Mouse (Mus musculus) neural tube, embryonic 11.5 days (tissue): Measurements from ENCODE around the gene Pex1. TPM values are rescaled to one million over a fixed set of nuclear protein-coding genes. Genes with fewer than 3 reads are reported as not detected.
"Not testable (repeated sequence)": the region's sequence is repeated elsewhere in the genome, so short reads cannot be mapped to it uniquely, and the experiment has no call there.

Source experiments
- ATAC-seq: fragments of 200-750 bp; cut with Nextera tagmentation; 2 replicates; pipeline ENCODE4 v1.8.0; 2017; ENCODE audit warnings: moderate number of reproducible peaks, mild to moderate bottlenecking, moderate TSS enrichment, moderate library complexity; ENCODE audit not compliant: insufficient read depth, low FRiP score, low TSS enrichment
- DNase-seq: peaks from one replicate; pipeline ENCODE4 v3.0.0-alpha.2; 2015; ENCODE audit warnings: low spot score
- H3K27ac ChIP-seq: fragments of 300-500 bp; sonication (generic); 2 replicates; pipeline ENCODE4 v1.5.1; 2014; ENCODE audit warnings: low read depth, mild to moderate bottlenecking, low read length
- H3K27me3 ChIP-seq: fragments of 300-500 bp; sonication (generic); 2 replicates; pipeline ENCODE4 v1.6.1; 2014; ENCODE audit warnings: mild to moderate bottlenecking, low read length, mixed read lengths; ENCODE audit not compliant: control insufficient read depth, insufficient read depth
- H3K36me3 ChIP-seq: fragments of 300-500 bp; sonication (generic); 2 replicates; pipeline ENCODE4 v1.6.1; 2014; ENCODE audit warnings: mild to moderate bottlenecking, low read length, moderate library complexity, mixed read lengths; ENCODE audit not compliant: control insufficient read depth, insufficient read depth
- H3K4me1 ChIP-seq: fragments of 300-500 bp; sonication (generic); 2 replicates; pipeline ENCODE4 v1.6.1; 2014; ENCODE audit warnings: low read length, mixed read lengths; ENCODE audit not compliant: control insufficient read depth, insufficient read depth
- H3K4me2 ChIP-seq: fragments of 300-500 bp; sonication (generic); 2 replicates; pipeline ENCODE4 v1.6.1; 2014; ENCODE audit warnings: low read depth, mild to moderate bottlenecking, moderate library complexity
- H3K4me3 ChIP-seq: fragments of 300-500 bp; sonication (generic); 2 replicates; pipeline ENCODE4 v1.5.1; 2014; ENCODE audit warnings: low read depth, low read length
- H3K9ac ChIP-seq: fragments of 300-500 bp; sonication (generic); 2 replicates; pipeline ENCODE4 v1.6.1; 2014; ENCODE audit warnings: mild to moderate bottlenecking, low read length
- H3K9me3 ChIP-seq: fragments of 300-500 bp; sonication (generic); 2 replicates; pipeline ENCODE4 v1.6.1; 2016; ENCODE audit warnings: low read length; ENCODE audit not compliant: control insufficient read depth
- WGBS: fragments of 180-500 bp; shearing (Covaris S2); extraction: QIAGEN DNeasy Blood & Tissue Kit; methylation state at CpG from one replicate; pipeline ENCODE4 v1.1.7; 2014; 5-methylcytosine and 5-hydroxymethylcytosine counted together
- polyA plus RNA-seq: library from polyadenylated mRNA; unstranded; fragments of >200 nt; fragmentation: Nextera tagmentation; extraction: Ambion mirVana; gene quantifications from 2 replicates; pipeline ENCODE4 v1.2.1, GENCODE M21; 2014

The Pex1 gene
- polyA plus RNA-seq, 1 experiment from 2014 or later = 14.7 TPM

- Histone ChIP-seq H3K9ac (no peak overlapping the region), H3K36me3 (no peaks in the 10 kb centered on the region), H3K27ac (no peak overlapping the region), H3K27me3 (no peaks in the 10 kb centered on the region), H3K9me3 (no peaks in the 10 kb centered on the region), H3K4me3 (peak overlapping the region; percentile 80; the same call in 1 of the 2 replicates), H3K4me1 (peaks cover 7% of the 10 kb centered on the region), H3K4me2 (no peak overlapping the region)
- DNase-seq (no peak), ATAC-seq (no peak)
Measured at GRCm38 (mm10) chr5:3597171-3597570, 1.3 kb downstream of the Pex1 start.

GRCm38 (mm10) chr5:3598766-3599165 lies 2.9 kb downstream of the Pex1 start:
- Histone ChIP-seq H3K27me3 (no peaks in the 10 kb centered on the region), H3K4me2 (no peak overlapping the region), H3K4me3 (no peak overlapping the region), H3K9ac (no peak overlapping the region), H3K9me3 (no peaks in the 10 kb centered on the region), H3K27ac (no peak overlapping the region), H3K4me1 (peaks cover 7% of the 10 kb centered on the region), H3K36me3 (no peaks in the 10 kb centered on the region)
- no peak for DNase-seq
- ATAC-seq = no peak
- 90% methylated on average over 5 of the region's 5 CpGs for WGBS

GRCm38 (mm10) chr5:3600298-3600697 lies 4.4 kb downstream of the Pex1 start:
- no peaks in the 10 kb centered on the region for H3K36me3 ChIP-seq
- H3K27ac ChIP-seq = no peak overlapping the region
- no peak for DNase-seq
- WGBS = 88% methylated on average over 1 of the region's 1 CpGs
- ATAC-seq = no peak
- H3K9me3 ChIP-seq = no peaks in the 10 kb centered on the region
- H3K4me1 ChIP-seq = peaks cover 2% of the 10 kb centered on the region
- no peak overlapping the region for H3K4me3 ChIP-seq
- H3K9ac ChIP-seq = no peak overlapping the region
- no peak overlapping the region for H3K4me2 ChIP-seq
- no peaks in the 10 kb centered on the region for H3K27me3 ChIP-seq

GRCm38 (mm10) chr5:3600790-3601189 lies 4.9 kb downstream of the Pex1 start:
- H3K4me2 ChIP-seq = no peak overlapping the region
- no peaks in the 10 kb centered on the region for H3K4me1 ChIP-seq
- DNase-seq (no peak), ATAC-seq (no peak)
- no peak overlapping the region for H3K4me3 ChIP-seq
- no peaks in the 10 kb centered on the region for H3K36me3 ChIP-seq
- H3K27ac ChIP-seq = no peak overlapping the region
- no peak overlapping the region for H3K9ac ChIP-seq
- H3K9me3 ChIP-seq = no peaks in the 10 kb centered on the region
- H3K27me3 ChIP-seq = no peaks in the 10 kb centered on the region
- WGBS = 96% methylated on average over 3 of the region's 3 CpGs

- peaks cover 1% of the 10 kb centered on the region; the same call in 1 of the 2 replicates for H3K36me3 ChIP-seq
- H3K4me3 ChIP-seq = no peak overlapping the region
- H3K27me3 ChIP-seq = no peaks in the 10 kb centered on the region
- no peak for DNase-seq
- H3K9me3 ChIP-seq = no peaks in the 10 kb centered on the region
- 94% methylated on average over 9 of the region's 9 CpGs for WGBS
- no peak overlapping the region for H3K9ac ChIP-seq
- no peak overlapping the region for H3K27ac ChIP-seq
- no peak overlapping the region for H3K4me2 ChIP-seq
- H3K4me1 ChIP-seq = no peaks in the 10 kb centered on the region
- no peak for ATAC-seq
Measured at GRCm38 (mm10) chr5:3607114-3607513, 11.2 kb downstream of the Pex1 start.

- no peaks in the 10 kb centered on the region for H3K9me3 ChIP-seq
- ATAC-seq (no peak), DNase-seq (no peak)
- H3K4me3 ChIP-seq = no peak overlapping the region
- H3K4me1 ChIP-seq = no peaks in the 10 kb centered on the region
- no peak overlapping the region for H3K9ac ChIP-seq
- no peaks in the 10 kb centered on the region for H3K27me3 ChIP-seq
- H3K4me2 ChIP-seq = no peak overlapping the region
- WGBS = 94% methylated on average over 7 of the region's 7 CpGs
- no peak overlapping the region for H3K27ac ChIP-seq
- peaks cover 3% of the 10 kb centered on the region; the same call in 1 of the 2 replicates for H3K36me3 ChIP-seq
Measured at GRCm38 (mm10) chr5:3609241-3609640, 13.4 kb downstream of the Pex1 start.

GRCm38 (mm10) chr5:3611835-3612234 lies 16.0 kb downstream of the Pex1 start:
- not testable (repeated sequence) for H3K36me3 ChIP-seq, H3K4me3 ChIP-seq, DNase-seq, H3K4me1 ChIP-seq, H3K4me2 ChIP-seq, H3K27ac ChIP-seq, ATAC-seq, H3K27me3 ChIP-seq, H3K9me3 ChIP-seq, H3K9ac ChIP-seq
- WGBS = 88% methylated on average over 2 of the region's 2 CpGs

- no peaks in the 10 kb centered on the region for H3K9me3 ChIP-seq
- 77% methylated on average over 7 of the region's 7 CpGs for WGBS
- H3K36me3 ChIP-seq = no peaks in the 10 kb centered on the region; the same call in none of the 2 replicates
- no peaks in the 10 kb centered on the region for H3K27me3 ChIP-seq
- H3K4me1 ChIP-seq = no peaks in the 10 kb centered on the region
- H3K4me3 ChIP-seq = no peak overlapping the region
- H3K27ac ChIP-seq = no peak overlapping the region
- no peak overlapping the region for H3K9ac ChIP-seq
- no peak overlapping the region for H3K4me2 ChIP-seq
- ATAC-seq (no peak), DNase-seq (no peak)
Measured at GRCm38 (mm10) chr5:3620486-3620885, 24.6 kb downstream of the Pex1 start.

- WGBS = 93% methylated on average over 5 of the region's 5 CpGs
- H3K4me2 ChIP-seq = no peak overlapping the region
- no peak overlapping the region for H3K9ac ChIP-seq
- no peak overlapping the region for H3K27ac ChIP-seq
- H3K4me3 ChIP-seq = no peak overlapping the region
- no peaks in the 10 kb centered on the region for H3K4me1 ChIP-seq
- no peak for ATAC-seq
- DNase-seq = no peak
- no peaks in the 10 kb centered on the region for H3K9me3 ChIP-seq
- no peaks in the 10 kb centered on the region for H3K27me3 ChIP-seq
- H3K36me3 ChIP-seq = no peaks in the 10 kb centered on the region; the same call in 1 of the 2 replicates
Measured at GRCm38 (mm10) chr5:3630055-3630454, 34.2 kb downstream of the Pex1 start.
